Mouse (Mus musculus): Measurements from ENCODE around the gene Ctu1.
A peak's percentile ranks its signal among the peaks of the same experiment; 100 is the strongest.

The Ctu1 gene

DNA sequence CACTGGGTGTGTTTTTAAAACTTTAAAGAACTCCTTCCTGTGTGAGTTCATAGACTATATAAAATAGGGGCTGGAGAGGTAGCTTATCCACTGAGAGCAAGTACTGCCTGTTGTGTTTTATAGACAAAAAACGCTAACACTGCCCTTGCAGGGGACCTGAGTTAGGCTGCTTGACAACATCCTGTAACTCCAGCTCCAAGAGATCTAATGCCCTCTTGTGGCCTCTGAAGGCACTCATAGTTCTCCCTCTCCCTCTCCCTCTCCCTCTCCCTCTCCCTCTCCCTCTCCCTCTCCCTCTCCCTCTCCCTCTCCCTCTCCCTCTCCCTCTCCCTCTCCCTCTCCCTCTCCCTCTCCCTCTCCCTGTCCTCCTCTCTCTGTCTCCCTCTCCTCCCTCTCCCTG is 10.7 kb downstream of the Ctu1 start:
- peak; percentile 44 for DNase-seq

DNA sequence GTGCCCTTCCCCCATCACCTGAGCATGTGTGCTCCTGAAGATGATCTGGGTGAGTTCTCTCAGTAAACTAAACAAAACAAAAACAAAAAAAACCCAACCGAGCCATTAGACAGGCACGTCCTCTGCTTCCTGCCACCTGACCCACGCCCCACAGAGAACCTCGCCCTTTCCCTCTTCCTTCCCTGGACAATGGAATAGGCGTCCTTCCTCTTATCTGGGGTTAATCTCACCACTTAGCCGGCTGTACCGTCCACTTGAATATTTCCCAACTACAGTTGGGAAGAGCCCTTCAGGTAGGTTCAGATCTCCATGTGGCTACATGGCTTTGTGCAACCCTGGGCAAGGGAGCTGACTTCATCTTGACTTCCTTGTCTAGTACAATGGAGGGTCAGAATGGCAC is 13.3 kb downstream of the Ctu1 start:
- peak; percentile 71 for DNase-seq

GRCm38 (mm10) chr7:43690118-43690517 is 18.3 kb downstream of the Ctu1 start, which contains the start of gene Klk14:
Gene Klk14 (plus strand): TSS chr7:43690418.
- no peak for DNase-seq

DNA sequence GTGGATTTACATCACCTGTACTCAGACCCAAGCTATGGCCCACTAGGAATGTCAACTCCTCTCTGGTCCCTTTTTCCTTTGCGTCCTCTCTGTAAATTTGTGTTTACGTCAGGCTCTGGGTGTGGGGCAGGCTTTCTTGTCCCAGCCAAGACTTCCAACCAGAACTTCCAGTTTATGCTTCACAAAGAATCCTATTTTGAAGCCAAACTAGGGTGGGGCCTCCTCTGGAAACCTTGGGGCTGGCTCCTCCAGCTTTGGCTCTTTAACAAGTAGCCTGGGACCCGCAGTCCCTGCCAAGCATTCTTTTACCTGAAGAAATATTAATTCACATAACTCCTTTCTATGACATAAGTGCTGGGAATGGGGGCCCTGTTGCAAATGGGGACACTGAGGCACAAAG is 38.2 kb downstream of the Ctu1 start:
- peak; percentile 51 for DNase-seq

- no peak for DNase-seq
Measured at GRCm38 (mm10) chr7:43712267-43712666, 40.5 kb downstream of the Ctu1 start, which contains the start of gene Klk13. Gene Klk13 (plus strand): TSS chr7:43712567.

- DNase-seq: peak; percentile 17
Measured at GRCm38 (mm10) chr7:43712917-43713316, 41.1 kb downstream of the Ctu1 start.

DNA sequence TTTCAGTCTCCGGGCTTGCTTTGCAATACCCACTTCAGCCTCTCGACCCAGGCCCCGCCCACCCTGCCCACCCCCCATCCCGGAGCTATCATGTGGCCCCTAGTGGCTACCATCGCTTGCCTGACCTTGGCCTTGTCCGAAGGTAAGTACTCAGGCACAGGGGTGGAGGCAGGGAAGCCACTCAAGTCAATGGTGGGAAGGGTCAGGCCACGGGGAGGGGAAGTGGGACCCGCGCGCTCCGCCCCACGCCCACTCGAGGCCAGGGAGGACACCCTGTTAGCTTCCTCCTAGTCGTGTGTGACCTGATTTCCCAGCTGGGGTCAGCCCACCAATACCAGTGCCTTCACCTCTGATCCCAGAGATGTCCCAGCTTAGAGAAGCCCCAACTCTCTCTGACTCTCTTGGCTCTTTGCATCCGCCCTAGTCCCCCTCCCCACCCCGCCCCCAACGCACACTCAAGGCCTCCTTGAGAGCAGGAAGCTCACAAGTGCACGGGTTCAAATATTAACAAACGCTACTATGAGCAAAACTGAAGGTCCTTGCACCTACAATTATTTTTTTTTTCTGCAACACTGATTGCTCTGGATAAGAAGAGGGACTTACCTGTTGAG is 42.0 kb downstream of the Ctu1 start:
- peak; percentile 62 for DNase-seq

Measured in lung, postnatal 36 days (tissue).